Mouse (Mus musculus) CH12.LX (cell line): ENCODE data around the gene Rreb1. TPM values are rescaled to one million over a fixed set of nuclear protein-coding genes. Genes with fewer than 3 reads are reported as not detected.

ENCODE experiments used
- DNase-seq: peaks from one replicate; pipeline ENCODE4 v3.0.0-alpha.2; 2013; ENCODE audit errors: extremely low read depth
- H3K27ac ChIP-seq: 2 replicates; pipeline ENCODE4 v1.5.1; 2012; ENCODE audit warnings: low read depth, mild to moderate bottlenecking, control low read depth, moderate library complexity; ENCODE audit not compliant: insufficient read depth
- H3K27me3 ChIP-seq: replicated peaks from 2 replicates; pipeline ENCODE3; 2012; ENCODE audit warnings: inconsistent platforms
- H3K36me3 ChIP-seq, 2 experiments: replicated peaks in 1 of 2; 2 replicates each; pipeline versions ENCODE3 to v1.6.1; 2012; ENCODE audit warnings: inconsistent platforms in 1 of 2, low read length in 1 of 2, mild to moderate bottlenecking in 1 of 2, mixed read lengths in 1 of 2, moderate library complexity in 1 of 2; ENCODE audit not compliant: control insufficient read depth in 1 of 2, insufficient read depth in 1 of 2
- H3K4me1 ChIP-seq, 2 experiments: 2 replicates each; pipeline ENCODE4 v1.6.1; 2012; ENCODE audit warnings: inconsistent platforms in 1 of 2, moderate library complexity in 1 of 2; ENCODE audit not compliant: insufficient read depth in 2 of 2, control insufficient read depth in 1 of 2
- H3K4me2 ChIP-seq: 2 replicates; pipeline ENCODE4 v1.6.1; 2012; ENCODE audit warnings: low read depth, mild to moderate bottlenecking, control low read depth; ENCODE audit not compliant: poor library complexity, insufficient read depth, severe bottlenecking
- H3K4me3 ChIP-seq, 3 experiments: fragments of 150-350 bp in 1 of 3; sonication (generic) in 1 of 3; replicated peaks in 1 of 3; 2 replicates each; pipeline versions ENCODE3 to v1.5.1; 2011 to 2012; ENCODE audit warnings: low read depth in 2 of 3, low read length in 2 of 3, mild to moderate bottlenecking in 2 of 3, moderate library complexity in 2 of 3, control low read depth in 1 of 3, improper control_type of control experiment in 1 of 3, inconsistent platforms in 1 of 3, mixed read lengths in 1 of 3; ENCODE audit not compliant: poor library complexity in 1 of 3
- H3K79me2 ChIP-seq: replicated peaks from 2 replicates; pipeline ENCODE4 v1.6.1; 2012; ENCODE audit warnings: mild to moderate bottlenecking, moderate library complexity; ENCODE audit not compliant: control insufficient read depth, poor library complexity, insufficient read depth, severe bottlenecking; ENCODE audit errors: extremely low read depth
- H3K9ac ChIP-seq: 2 replicates; pipeline ENCODE4 v1.6.1; 2012; ENCODE audit warnings: low read depth, mild to moderate bottlenecking, control low read depth, moderate library complexity; ENCODE audit not compliant: insufficient read depth
- H3K9me3 ChIP-seq: replicated peaks from 2 replicates; pipeline ENCODE3; 2012; ENCODE audit warnings: low read length, inconsistent platforms, mixed read lengths
- BHLHE40 ChIP-seq: IDR thresholded peaks from 2 replicates; pipeline ENCODE4 v1.6.1; 2011; ENCODE audit warnings: mild to moderate bottlenecking, low read depth, low read length, improper control_type of control experiment
- CHD1 ChIP-seq: IDR thresholded peaks from 2 replicates; pipeline ENCODE4 v1.6.1; 2012; ENCODE audit warnings: low read depth, low read length, improper control_type of control experiment, inconsistent platforms
- CHD2 ChIP-seq: IDR thresholded peaks from 2 replicates; pipeline ENCODE4 v1.6.1; 2011; ENCODE audit warnings: low read length, improper control_type of control experiment
- CTCF ChIP-seq, 2 experiments: IDR thresholded peaks in 1 of 2; conservative IDR thresholded peaks in 1 of 2; 2 replicates each; pipeline ENCODE4 v1.5.1; 2011 to 2012; ENCODE audit warnings: low read depth in 2 of 2, low read length in 2 of 2, improper control_type of control experiment in 1 of 2, inconsistent platforms in 1 of 2, mild to moderate bottlenecking in 1 of 2, moderate library complexity in 1 of 2
- EP300 ChIP-seq: IDR thresholded peaks from 2 replicates; pipeline ENCODE4 v1.6.1; 2011; ENCODE audit warnings: low read length, improper control_type of control experiment
- ETS1 ChIP-seq: conservative IDR thresholded peaks from 2 replicates; pipeline ENCODE4 v1.6.1; 2012; ENCODE audit warnings: low read depth, mild to moderate bottlenecking, inconsistent platforms, low read length, improper control_type of control experiment, moderate library complexity
- HCFC1 ChIP-seq: IDR thresholded peaks from 2 replicates; pipeline ENCODE4 v1.6.1; 2012; ENCODE audit warnings: low read depth, mild to moderate bottlenecking, inconsistent platforms, low read length, improper control_type of control experiment
- IRF4 ChIP-seq: IDR thresholded peaks from 2 replicates; pipeline ENCODE4 v1.6.1; 2014; ENCODE audit warnings: low read depth, mild to moderate bottlenecking, inconsistent platforms, low read length, improper control_type of control experiment
- JUN ChIP-seq: IDR thresholded peaks from 2 replicates; pipeline ENCODE4 v1.6.1; 2011; ENCODE audit warnings: low read depth, mild to moderate bottlenecking, low read length, improper control_type of control experiment, moderate library complexity; ENCODE audit not compliant: insufficient read depth
- JUND ChIP-seq: conservative IDR thresholded peaks from 2 replicates; pipeline ENCODE4 v1.6.1; 2011; ENCODE audit warnings: low read depth, low read length, improper control_type of control experiment
- MAX ChIP-seq: IDR thresholded peaks from 2 replicates; pipeline ENCODE4 v1.6.1; 2011; ENCODE audit warnings: low read length, improper control_type of control experiment
- MEF2A ChIP-seq: IDR thresholded peaks from 2 replicates; pipeline ENCODE4 v1.6.1; 2014; ENCODE audit warnings: low read depth, mild to moderate bottlenecking, inconsistent platforms, low read length, improper control_type of control experiment, borderline replicate concordance
- MXI1 ChIP-seq: IDR thresholded peaks from 2 replicates; pipeline ENCODE4 v1.6.1; 2011; ENCODE audit warnings: mild to moderate bottlenecking, low read depth, low read length, improper control_type of control experiment
- MYC ChIP-seq: IDR thresholded peaks from 2 replicates; pipeline ENCODE4 v1.6.1; 2011; ENCODE audit warnings: low read depth, mild to moderate bottlenecking, improper control_type of control experiment, low read length
- NELFE ChIP-seq: IDR thresholded peaks from 2 replicates; pipeline ENCODE4 v1.6.1; 2011; ENCODE audit warnings: low read depth, low read length, improper control_type of control experiment
- PAX5 ChIP-seq: IDR thresholded peaks from 2 replicates; pipeline ENCODE4 v1.6.1; 2012; ENCODE audit warnings: low read length, inconsistent platforms, mixed read lengths
- POLR2A ChIP-seq: IDR thresholded peaks from 2 replicates; pipeline ENCODE4 v1.6.1; 2011; ENCODE audit warnings: low read depth, mild to moderate bottlenecking, improper control_type of control experiment, low read length
- RAD21 ChIP-seq: IDR thresholded peaks from 2 replicates; pipeline ENCODE4 v1.6.1; 2011; ENCODE audit warnings: low read depth, mild to moderate bottlenecking, low read length, improper control_type of control experiment, moderate library complexity
- SIN3A ChIP-seq: IDR thresholded peaks from 2 replicates; pipeline ENCODE4 v1.6.1; 2012; ENCODE audit warnings: low read length, improper control_type of control experiment, inconsistent platforms
- UBTF ChIP-seq: IDR thresholded peaks from 2 replicates; pipeline ENCODE4 v1.6.1; 2012; ENCODE audit warnings: low read depth, mild to moderate bottlenecking, inconsistent platforms, low read length, improper control_type of control experiment, moderate library complexity
- USF1 ChIP-seq: IDR thresholded peaks from 2 replicates; pipeline ENCODE4 v1.6.1; 2014; ENCODE audit warnings: low read depth, mild to moderate bottlenecking, inconsistent platforms, low read length, improper control_type of control experiment
- ZC3H11A ChIP-seq: IDR thresholded peaks from 2 replicates; pipeline ENCODE4 v1.6.1; 2012; ENCODE audit warnings: low read depth, mild to moderate bottlenecking, inconsistent platforms, low read length, improper control_type of control experiment
- ZKSCAN1 ChIP-seq: IDR thresholded peaks from 2 replicates; pipeline ENCODE4 v1.6.1; 2012; ENCODE audit warnings: low read depth, inconsistent platforms, low read length, improper control_type of control experiment, borderline replicate concordance
- ZMIZ1 ChIP-seq: IDR thresholded peaks from 2 replicates; pipeline ENCODE4 v1.6.1; 2012; ENCODE audit warnings: low read depth, mild to moderate bottlenecking, inconsistent platforms, low read length, improper control_type of control experiment
- ZNF384 ChIP-seq: IDR thresholded peaks from 2 replicates; pipeline ENCODE4 v1.6.1; 2012; ENCODE audit warnings: low read depth, low read length, improper control_type of control experiment, inconsistent platforms
- dilution Hi-C: fragments of 300-500 bp; cut with MboI; formaldehyde crosslinking; loops from 2 replicates; pipeline ENCODE4 v1.14.3; 2020; ENCODE audit warnings: low sequenced_read_pairs; ENCODE audit not compliant: extremely low pct_unique_long_range_greater_than_20kb, extremely low pct_ligation_motif_present
- in situ Hi-C: fragments of 300-500 bp; cut with MboI; formaldehyde crosslinking; loops from 3 replicates; pipeline ENCODE4 v1.14.3; 2019; ENCODE audit warnings: low sequenced_read_pairs, low pct_ligation_motif_present, low pct_unique_long_range_greater_than_20kb, mixed read lengths
- polyA plus RNA-seq: library from polyadenylated mRNA; unstranded; fragments of >175 nt; gene quantifications from 2 replicates; pipeline ENCODE4 v1.2.1, GENCODE M21; 2012; ENCODE audit warnings: low read depth; ENCODE audit not compliant: insufficient read length
- total RNA-seq, 2 experiments: library from RNA; depleted of rRNA; stranded (reverse); fragments of 300-350 nt in 1 of 2; fragments of >200 nt in 1 of 2; gene quantifications; 2 replicates each; pipeline ENCODE4 v1.2.3; 2012 to 2014

The Rreb1 gene
- total and polyA plus RNA-seq, 3 experiments, result 1.0 to 10.2 (median 5.3) TPM

DNA sequence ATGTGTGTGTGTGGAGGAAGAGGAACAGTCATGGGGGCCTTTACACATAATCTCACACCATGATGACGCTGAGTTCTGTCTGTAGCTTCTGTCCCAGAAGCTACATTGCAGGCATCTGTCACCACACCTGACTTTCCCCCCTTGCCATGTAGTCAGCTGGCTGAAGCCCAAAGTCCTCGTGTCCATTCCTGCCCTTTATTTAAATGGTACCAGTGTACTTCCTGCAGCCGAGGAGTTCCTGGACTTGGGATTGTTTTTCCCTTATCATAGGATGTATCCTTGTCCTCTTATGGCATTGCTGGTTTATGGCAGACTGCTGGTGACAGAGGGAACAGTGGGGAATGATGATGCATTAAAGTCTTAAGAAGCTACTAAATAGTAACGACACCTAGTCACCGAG lies 120.6 kb downstream of the Rreb1 start:
- DNase-seq, result no peak
- no peak overlapping the region for H3K4me3 ChIP-seq
- no peaks in the 10 kb centered on the region for H3K9me3 ChIP-seq
- dilution Hi-C loops, result no loop called here
- H3K27me3 ChIP-seq, result no peaks in the 10 kb centered on the region
- TF ChIP-seq MYC, result no peak
- TF ChIP-seq BHLHE40, result no peak
- no peak for TF ChIP-seq USF1
- TF ChIP-seq NELFE, result no peak
- TF ChIP-seq POLR2A, result no peak
- TF ChIP-seq ZMIZ1, result no peak
- no peak for TF ChIP-seq ETS1
- no peak for TF ChIP-seq EP300
- no peak for TF ChIP-seq CHD2
- TF ChIP-seq UBTF, result no peak
- TF ChIP-seq JUND, result no peak
- no peak for TF ChIP-seq CHD1
- no peaks in the 10 kb centered on the region for H3K4me1 ChIP-seq
- H3K36me3 ChIP-seq, result peaks cover 63 to 92% of the 10 kb centered on the region in 2 experiments
- H3K79me2 ChIP-seq, result no peaks in the 10 kb centered on the region
- in situ Hi-C loops, result no loop called here
- H3K9ac ChIP-seq, result no peak overlapping the region
- no peak overlapping the region for H3K27ac ChIP-seq
- H3K4me2 ChIP-seq, result no peak overlapping the region

DNA sequence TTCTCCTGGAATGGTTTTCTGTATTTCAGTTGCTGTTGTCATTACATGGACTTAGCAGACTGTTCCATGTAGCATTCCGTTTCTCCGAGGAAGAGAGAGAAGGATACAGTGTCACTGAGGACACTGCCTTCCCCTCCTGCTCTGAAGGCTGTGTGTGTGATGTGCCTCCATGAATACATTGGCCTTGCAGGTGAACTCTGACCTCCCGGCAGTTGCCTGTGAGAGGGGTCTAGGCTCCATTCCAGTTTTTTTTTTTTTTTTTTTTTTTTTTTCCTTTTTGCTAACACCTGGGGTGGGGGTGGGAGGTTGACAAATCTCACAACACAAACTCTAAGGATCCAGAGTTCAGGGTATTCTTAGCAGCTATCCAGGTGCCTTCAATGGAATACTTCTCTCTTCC lies 124.8 kb downstream of the Rreb1 start:
- Histone ChIP-seq H3K36me3 (peaks cover 47 to 92% of the 10 kb centered on the region in 2 experiments), H3K4me1 (peaks cover 0 to 3% of the 10 kb centered on the region in 2 experiments; a peak in 2 of 4 replicates), H3K4me2 (no peak overlapping the region), H3K9me3 (no peaks in the 10 kb centered on the region), H3K27me3 (no peaks in the 10 kb centered on the region), H3K79me2 (no peaks in the 10 kb centered on the region), H3K4me3 (no peak overlapping the region), H3K27ac (no peak overlapping the region), H3K9ac (no peak overlapping the region)
- dilution Hi-C loops, result no loop called here
- in situ Hi-C loops, result no loop called here
- DNase-seq, result no peak
- no peak for TF ChIP-seq USF1
- no peak for TF ChIP-seq CHD1
- no peak for TF ChIP-seq JUN
- no peak for TF ChIP-seq JUND
- no peak for TF ChIP-seq MXI1
- TF ChIP-seq UBTF, result no peak
- TF ChIP-seq ZMIZ1, result no peak
- no peak for TF ChIP-seq RAD21
- TF ChIP-seq ZNF384, result no peak
- no peak for TF ChIP-seq SIN3A
- no peak for TF ChIP-seq PAX5
- TF ChIP-seq ZC3H11A, result no peak
- TF ChIP-seq POLR2A, result no peak
- TF ChIP-seq HCFC1, result no peak
- TF ChIP-seq MEF2A, result no peak
- TF ChIP-seq ZKSCAN1, result no peak
- no peak for TF ChIP-seq MAX
- no peak for TF ChIP-seq IRF4
- no peak for TF ChIP-seq CTCF (conservative IDR thresholded peaks at IDR 0.05 in 1 of 2, IDR thresholded peaks at IDR 0.05 in 1 of 2; ENCODE audit: low read depth in 2 of 2, low read length in 2 of 2)
- TF ChIP-seq, all 38 proteins: peak for 0
